22 mouse cellular contexts compared by ENCODE assay signal in genomic region chr13:108415464-108415863, GRCm38 (mm10). TPM values are rescaled to one million over a fixed set of nuclear protein-coding genes. Genes with fewer than 3 reads are reported as not detected.
A peak's percentile ranks its signal among the peaks of the same experiment; 100 is the strongest.
DNase-seq lines count a peak whose midpoint lies in the region; ATAC-seq and TF ChIP-seq lines count a peak whose summit lies in the region.
"Had no signal": no experiment of that assay in that cellular context is flagged by ENCODE, and none has a peak within 500 bp of the region (broad histone marks: within the 10 kb centered on the region; RNA-seq: fewer than 3 reads in every experiment).

No protein-coding gene starts in this region.

- H3K36me3 ChIP-seq in hindbrain, embryonic 12.5 days: no peaks in the 10 kb centered on the region
- no peaks in the 10 kb centered on the region for H3K36me3 ChIP-seq in hindbrain, postnatal 0 days (ENCODE audit: insufficient read depth, low read length)
- H3K36me3 ChIP-seq in kidney, postnatal 0 days (ENCODE audit: insufficient read depth, low read length): no peaks in the 10 kb centered on the region
- no peaks in the 10 kb centered on the region for H3K36me3 ChIP-seq in intestine, postnatal 0 days (ENCODE audit: control insufficient read depth, insufficient read depth)
- H3K36me3 ChIP-seq: embryonic facial prominence, embryonic 15.5 days; forebrain, embryonic 10.5 days; forebrain, embryonic 15.5 days; heart, embryonic 13.5 days; hindbrain, embryonic 13.5 days had no signal

- WGBS in hindbrain, embryonic 12.5 days: 74% methylated on average over 2 of the region's 2 CpGs
- 63% methylated on average over 2 of the region's 2 CpGs for WGBS in hindbrain, postnatal 0 days
- 38% methylated on average over 2 of the region's 2 CpGs for WGBS in kidney, postnatal 0 days
- WGBS in intestine, postnatal 0 days: 50% methylated on average over 2 of the region's 2 CpGs

- DNase-seq in hindbrain, postnatal 0 days (ENCODE audit: low spot score): no peak
- DNase-seq in kidney, postnatal 0 days (ENCODE audit: low spot score): no peak
- no peak for DNase-seq in kidney, postnatal 4 days
- peak; percentile 32 for DNase-seq in MN1 (ENCODE audit: low spot score)
- DNase-seq in layer of hippocampus, postnatal 36 days: no peak
- no peak for DNase-seq in lung, postnatal 25 days (ENCODE audit: low spot score)
- DNase-seq: adrenal gland, adult 8-10 months; adrenal gland, postnatal 36 days; cerebellum, adult 2 months; cerebellum, postnatal 14 days; embryo, embryonic 11 days; gastrocnemius, postnatal 36 days; heart, adult 11 months; heart, postnatal 36 days had no signal

- no peaks in the 10 kb centered on the region for H3K27me3 ChIP-seq in hindbrain, embryonic 12.5 days
- no peaks in the 10 kb centered on the region for H3K27me3 ChIP-seq in hindbrain, postnatal 0 days (ENCODE audit: insufficient read depth, low read length)
- no peaks in the 10 kb centered on the region for H3K27me3 ChIP-seq in kidney, postnatal 0 days (ENCODE audit: insufficient read depth, low read length)
- no peaks in the 10 kb centered on the region for H3K27me3 ChIP-seq in intestine, postnatal 0 days (replicated peaks; ENCODE audit: control insufficient read depth, insufficient read depth, low read length)
- H3K27me3 ChIP-seq: embryonic facial prominence, embryonic 15.5 days; forebrain, embryonic 15.5 days; heart, embryonic 13.5 days; hindbrain, embryonic 13.5 days had no signal

- no peaks in the 10 kb centered on the region for H3K4me1 ChIP-seq in hindbrain, embryonic 12.5 days
- no peaks in the 10 kb centered on the region for H3K4me1 ChIP-seq in hindbrain, postnatal 0 days (ENCODE audit: insufficient read depth, low read length)
- H3K4me1 ChIP-seq in kidney, postnatal 0 days (replicated peaks; ENCODE audit: insufficient read depth, low read length): no peaks in the 10 kb centered on the region
- H3K4me1 ChIP-seq in intestine, postnatal 0 days (replicated peaks; ENCODE audit: control insufficient read depth, insufficient read depth, low read length): no peaks in the 10 kb centered on the region
- H3K4me1 ChIP-seq: embryonic facial prominence, embryonic 15.5 days; forebrain, embryonic 10.5 days; forebrain, embryonic 15.5 days; hindbrain, embryonic 13.5 days had no signal

- no peak overlapping the region for H3K9ac ChIP-seq in hindbrain, embryonic 12.5 days
- no peak overlapping the region for H3K9ac ChIP-seq in hindbrain, postnatal 0 days (replicated peaks; ENCODE audit: low read length)
- no peak overlapping the region for H3K9ac ChIP-seq in kidney, postnatal 0 days (ENCODE audit: low read depth, low read length)
- no peak overlapping the region for H3K9ac ChIP-seq in intestine, postnatal 0 days (ENCODE audit: low read depth, low read length)
- H3K9ac ChIP-seq: embryonic facial prominence, embryonic 15.5 days; forebrain, embryonic 15.5 days; heart, embryonic 13.5 days; hindbrain, embryonic 13.5 days had no signal

- TF ChIP-seq CTCF in hindbrain, postnatal 0 days (IDR thresholded peaks at IDR 0.05; ENCODE audit: low read depth): no peak
- TF ChIP-seq CTCF in kidney, postnatal 0 days (IDR thresholded peaks at IDR 0.05; ENCODE audit: low read depth): no peak
- no peak for TF ChIP-seq CTCF in intestine, postnatal 0 days (IDR thresholded peaks at IDR 0.05; ENCODE audit: low read depth)

- H3K27ac ChIP-seq in hindbrain, embryonic 12.5 days: no peak overlapping the region
- H3K27ac ChIP-seq in hindbrain, postnatal 0 days: no peak overlapping the region
- no peak overlapping the region for H3K27ac ChIP-seq in kidney, postnatal 0 days
- 0 out of 2 replicates have a peak overlapping the region, but pooled peaks have one; percentile 5 for H3K27ac ChIP-seq in intestine, postnatal 0 days (ENCODE audit: low read depth, low read length)
- H3K27ac ChIP-seq: embryonic facial prominence, embryonic 15.5 days; forebrain, embryonic 10.5 days; forebrain, embryonic 15.5 days; heart, embryonic 13.5 days; hindbrain, embryonic 13.5 days had no signal

- H3K9me3 ChIP-seq in hindbrain, embryonic 12.5 days (replicated peaks): no peaks in the 10 kb centered on the region
- H3K9me3 ChIP-seq in hindbrain, postnatal 0 days (ENCODE audit: low read length): no peaks in the 10 kb centered on the region
- H3K9me3 ChIP-seq in kidney, postnatal 0 days (replicated peaks; ENCODE audit: low read length): no peaks in the 10 kb centered on the region
- no peaks in the 10 kb centered on the region for H3K9me3 ChIP-seq in intestine, postnatal 0 days (ENCODE audit: control insufficient read depth)
- H3K9me3 ChIP-seq: embryonic facial prominence, embryonic 15.5 days; forebrain, embryonic 10.5 days; forebrain, embryonic 15.5 days; heart, embryonic 13.5 days; hindbrain, embryonic 13.5 days had no signal

- H3K4me2 ChIP-seq in hindbrain, embryonic 12.5 days (replicated peaks): no peak overlapping the region
- H3K4me2 ChIP-seq in hindbrain, postnatal 0 days (ENCODE audit: low read depth, low read length): no peak overlapping the region
- H3K4me2 ChIP-seq in kidney, postnatal 0 days (ENCODE audit: low read length): no peak overlapping the region
- no peak overlapping the region for H3K4me2 ChIP-seq in intestine, postnatal 0 days (replicated peaks; ENCODE audit: low read depth)
- H3K4me2 ChIP-seq: embryonic facial prominence, embryonic 15.5 days; forebrain, embryonic 15.5 days; heart, embryonic 13.5 days; hindbrain, embryonic 13.5 days had no signal

- ATAC-seq in hindbrain, embryonic 12.5 days (ENCODE audit: low FRiP score): 0 out of 2 replicates have a peak, but pooled peaks have one; percentile 16
- no peak for ATAC-seq in hindbrain, postnatal 0 days
- peak; percentile 71; the same call in 1 of the 2 replicates for ATAC-seq in kidney, postnatal 0 days (replicated peaks; ENCODE audit: low FRiP score, low read depth)
- ATAC-seq in intestine, postnatal 0 days: peak; percentile 83
- ATAC-seq: forebrain, embryonic 15.5 days had no signal

- H3K4me3 ChIP-seq in hindbrain, embryonic 12.5 days: no peak overlapping the region
- no peak overlapping the region for H3K4me3 ChIP-seq in hindbrain, postnatal 0 days (ENCODE audit: low read length)
- H3K4me3 ChIP-seq in kidney, postnatal 0 days (replicated peaks; ENCODE audit: low read depth, low read length): no peak overlapping the region
- no peak overlapping the region for H3K4me3 ChIP-seq in intestine, postnatal 0 days (ENCODE audit: low read depth, low read length)
- H3K4me3 ChIP-seq: embryonic facial prominence, embryonic 15.5 days; erythroblast, embryonic 14.5 days; forebrain, embryonic 10.5 days; forebrain, embryonic 15.5 days; heart, embryonic 13.5 days; hindbrain, embryonic 13.5 days had no signal

RNA-seq across cellular contexts. Expression of gene Pde4d, which starts 34.3 kb away (rescaled TPM):
- polyA plus RNA-seq in hindbrain, embryonic 12.5 days (2016; fragmentation: Nextera tagmentation; extraction: Ambion mirVana): 18.4 and 20.6 TPM in 2 replicates
- total RNA-seq in hindbrain, postnatal 0 days (2014; rRNA removed): 77.1 and 86.6 TPM in 2 replicates
- 19.3 and 21.6 TPM in 2 replicates for polyA plus RNA-seq in hindbrain, postnatal 0 days (2015; fragmentation: Nextera tagmentation; extraction: Ambion mirVana)
- polyA plus RNA-seq in kidney, postnatal 0 days (2015; fragmentation: Nextera tagmentation; extraction: Ambion mirVana): 7.1 and 8.5 TPM in 2 replicates
- 17.8 and 22.0 TPM in 2 replicates for polyA plus RNA-seq in intestine, postnatal 0 days (2015; fragmentation: Nextera tagmentation; extraction: Ambion mirVana)
- total RNA-seq in layer of hippocampus, postnatal 36 days (2021): 10 to 100 TPM; 69.7 to 69.8 TPM
